Mouse (Mus musculus): ENCODE data around the gene Ccnd3. TPM values are rescaled to one million over a fixed set of nuclear protein-coding genes. Genes with fewer than 3 reads are reported as not detected.
"Not testable (repeated sequence)": the region's sequence is repeated elsewhere in the genome, so short reads cannot be mapped to it uniquely, and the experiment has no call there.

Ccnd3 gene
- polyA plus RNA-seq, 1 experiment, result 89.1 TPM

DNA sequence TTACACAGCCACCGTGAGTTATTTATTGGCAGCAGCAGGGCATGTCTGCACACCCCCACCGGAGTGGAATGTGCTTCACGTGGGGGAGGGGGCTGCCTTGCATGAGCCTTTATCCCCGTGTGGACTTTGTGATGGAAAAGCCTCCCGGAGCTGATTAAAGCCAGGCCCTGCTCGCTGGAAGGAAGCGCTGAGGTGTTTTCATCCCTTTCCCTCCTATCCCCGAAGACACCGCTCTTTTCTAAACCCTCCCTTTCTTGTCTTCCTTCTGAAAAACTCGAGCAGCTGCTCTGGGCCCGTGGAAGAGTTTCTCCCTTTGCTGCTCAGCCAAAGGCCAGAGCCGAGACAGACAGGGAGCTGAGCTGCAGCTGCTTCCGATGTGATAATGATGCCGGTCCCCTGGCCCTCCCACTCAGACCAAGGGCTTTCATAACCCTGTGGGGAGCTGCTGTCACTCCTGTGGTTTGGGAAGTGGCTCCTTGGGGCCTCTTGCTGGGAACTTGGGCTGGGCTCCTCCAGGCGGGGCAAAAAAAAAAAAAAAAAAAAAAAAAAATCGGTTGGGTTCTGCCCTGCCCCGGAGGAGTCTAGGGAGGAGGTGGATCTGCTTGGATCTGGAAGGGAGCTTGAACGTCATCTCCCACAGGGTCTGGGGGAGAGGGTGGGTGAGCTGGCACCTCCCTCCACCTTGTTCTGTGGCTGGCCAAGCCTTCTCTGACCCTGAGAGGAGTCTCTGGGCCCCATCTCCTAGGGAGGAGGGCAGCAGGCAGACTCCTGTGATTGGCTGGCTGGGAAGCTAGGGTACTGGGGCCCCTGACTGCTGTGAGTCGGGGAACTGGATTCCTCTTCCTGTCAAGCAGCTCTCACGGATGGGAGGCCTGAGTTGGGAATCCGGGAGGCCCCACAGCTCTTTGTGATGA is 90.7 kb downstream of the Ccnd3 start:
- no peak for TF ChIP-seq CTCF (IDR thresholded peaks at IDR 0.05; ENCODE audit: low read depth, low read length)
- peaks cover 32% of the 10 kb centered on the region for H3K4me1 ChIP-seq (ENCODE audit: control insufficient read depth, insufficient read depth, low read length)
- peak overlapping the region; percentile 31 for H3K27ac ChIP-seq (ENCODE audit: insufficient read depth, low read depth, low read length)
- peak overlapping the region; percentile 97 for H3K4me3 ChIP-seq (ENCODE audit: insufficient read depth, low read length)

DNA sequence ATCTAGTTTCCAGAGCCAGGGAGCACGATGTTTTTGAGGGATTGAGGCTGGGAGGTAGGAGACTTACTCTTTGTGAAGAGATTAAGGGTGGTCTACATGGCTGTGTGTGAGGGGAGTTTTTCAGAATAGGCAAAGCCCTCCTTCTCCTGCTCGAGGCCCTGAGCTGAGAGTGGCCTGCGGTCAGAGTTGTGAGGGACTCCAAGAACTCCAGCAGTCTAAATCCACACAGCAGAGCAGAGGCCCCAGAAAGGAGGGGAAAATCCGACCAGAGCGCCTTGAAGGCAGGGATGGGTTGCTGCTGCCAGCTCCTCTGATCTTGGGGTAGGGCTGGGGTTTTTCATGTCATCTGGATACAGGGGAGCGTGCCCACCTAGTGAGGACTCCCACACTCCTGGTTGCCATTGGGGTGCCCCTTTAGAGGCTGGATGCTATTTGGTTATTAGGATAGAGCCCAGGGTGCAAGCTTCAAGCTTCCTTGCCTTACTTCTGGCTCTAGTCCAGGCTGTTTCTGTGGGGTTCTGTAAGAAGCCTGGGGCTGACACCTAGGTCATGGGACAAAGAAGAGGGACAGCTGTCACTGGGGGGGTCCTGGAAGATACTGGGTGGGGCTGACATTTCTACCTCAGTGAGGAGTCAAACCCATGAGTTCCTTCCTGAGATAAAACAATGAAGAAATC is 91.4 kb downstream of the Ccnd3 start:
- H3K27ac ChIP-seq (ENCODE audit: insufficient read depth, low read depth, low read length), result no peak overlapping the region
- H3K4me1 ChIP-seq (ENCODE audit: control insufficient read depth, insufficient read depth, low read length), result peaks cover 36% of the 10 kb centered on the region
- TF ChIP-seq CTCF (IDR thresholded peaks at IDR 0.05; ENCODE audit: low read depth, low read length) (no peak), POLR2A (IDR thresholded peaks at IDR 0.05; ENCODE audit: borderline replicate concordance, low read depth, low read length) (no peak)
- H3K4me3 ChIP-seq (ENCODE audit: insufficient read depth, low read length), result no peak overlapping the region

GRCm38 (mm10) chr17:47596839-47597164 is 92.0 kb downstream of the Ccnd3 start:
- Histone ChIP-seq H3K27ac (ENCODE audit: insufficient read depth, low read depth, low read length) (no peak overlapping the region), H3K4me3 (ENCODE audit: insufficient read depth, low read length) (no peak overlapping the region), H3K4me1 (ENCODE audit: control insufficient read depth, insufficient read depth, low read length) (peaks cover 36% of the 10 kb centered on the region)
- TF ChIP-seq POLR2A (IDR thresholded peaks at IDR 0.05; ENCODE audit: borderline replicate concordance, low read depth, low read length) (no peak), CTCF (IDR thresholded peaks at IDR 0.05; ENCODE audit: low read depth, low read length) (no peak)

GRCm38 (mm10) chr17:47597261-47597660 is 92.4 kb downstream of the Ccnd3 start:
- TF ChIP-seq POLR2A (IDR thresholded peaks at IDR 0.05; ENCODE audit: borderline replicate concordance, low read depth, low read length), result no peak
- TF ChIP-seq CTCF (IDR thresholded peaks at IDR 0.05; ENCODE audit: low read depth, low read length), result no peak
- Histone ChIP-seq H3K4me3 (ENCODE audit: insufficient read depth, low read length) (no peak overlapping the region), H3K27ac (ENCODE audit: insufficient read depth, low read depth, low read length) (no peak overlapping the region), H3K4me1 (ENCODE audit: control insufficient read depth, insufficient read depth, low read length) (peaks cover 36% of the 10 kb centered on the region)

DNA sequence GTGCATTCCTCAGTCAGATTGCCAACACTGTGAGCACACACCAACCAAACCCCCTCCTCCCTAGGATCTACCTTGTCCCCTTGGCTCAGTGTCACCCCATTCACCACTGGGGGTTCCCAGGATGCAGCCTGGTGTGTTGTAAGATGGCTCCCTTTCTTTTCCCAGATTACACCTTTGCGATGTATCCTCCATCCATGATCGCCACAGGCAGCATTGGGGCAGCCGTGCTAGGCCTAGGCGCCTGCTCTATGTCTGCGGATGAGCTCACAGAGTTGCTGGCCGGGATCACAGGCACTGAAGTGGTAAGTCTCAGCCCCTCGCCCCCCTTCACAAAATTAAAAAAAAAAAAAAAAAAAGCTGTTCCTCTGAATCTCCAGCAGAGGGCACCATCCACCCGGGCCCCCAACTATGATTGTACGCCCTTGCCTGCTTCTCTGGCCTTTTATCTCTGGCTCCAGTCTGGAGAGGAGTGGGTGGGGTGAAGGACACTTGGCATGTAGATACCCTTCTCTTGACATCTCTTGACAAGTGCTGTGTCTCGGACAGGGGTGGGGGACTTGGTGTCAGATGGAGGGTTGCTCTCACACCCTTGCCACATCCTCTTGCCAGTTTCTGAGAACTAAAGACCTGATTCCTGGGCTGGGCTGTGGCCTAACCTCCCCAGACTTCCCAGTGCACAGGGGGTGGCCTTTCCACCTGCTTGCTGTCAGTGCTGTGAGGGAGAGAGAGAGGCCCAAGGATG is 93.2 kb downstream of the Ccnd3 start:
- peaks cover 31% of the 10 kb centered on the region for H3K4me1 ChIP-seq (ENCODE audit: control insufficient read depth, insufficient read depth, low read length)
- no peak overlapping the region for H3K4me3 ChIP-seq (ENCODE audit: insufficient read depth, low read length)
- no peak overlapping the region for H3K27ac ChIP-seq (ENCODE audit: insufficient read depth, low read depth, low read length)
- TF ChIP-seq CTCF (IDR thresholded peaks at IDR 0.05; ENCODE audit: low read depth, low read length) (peak; percentile 81), POLR2A (IDR thresholded peaks at IDR 0.05; ENCODE audit: borderline replicate concordance, low read depth, low read length) (no peak)

DNA sequence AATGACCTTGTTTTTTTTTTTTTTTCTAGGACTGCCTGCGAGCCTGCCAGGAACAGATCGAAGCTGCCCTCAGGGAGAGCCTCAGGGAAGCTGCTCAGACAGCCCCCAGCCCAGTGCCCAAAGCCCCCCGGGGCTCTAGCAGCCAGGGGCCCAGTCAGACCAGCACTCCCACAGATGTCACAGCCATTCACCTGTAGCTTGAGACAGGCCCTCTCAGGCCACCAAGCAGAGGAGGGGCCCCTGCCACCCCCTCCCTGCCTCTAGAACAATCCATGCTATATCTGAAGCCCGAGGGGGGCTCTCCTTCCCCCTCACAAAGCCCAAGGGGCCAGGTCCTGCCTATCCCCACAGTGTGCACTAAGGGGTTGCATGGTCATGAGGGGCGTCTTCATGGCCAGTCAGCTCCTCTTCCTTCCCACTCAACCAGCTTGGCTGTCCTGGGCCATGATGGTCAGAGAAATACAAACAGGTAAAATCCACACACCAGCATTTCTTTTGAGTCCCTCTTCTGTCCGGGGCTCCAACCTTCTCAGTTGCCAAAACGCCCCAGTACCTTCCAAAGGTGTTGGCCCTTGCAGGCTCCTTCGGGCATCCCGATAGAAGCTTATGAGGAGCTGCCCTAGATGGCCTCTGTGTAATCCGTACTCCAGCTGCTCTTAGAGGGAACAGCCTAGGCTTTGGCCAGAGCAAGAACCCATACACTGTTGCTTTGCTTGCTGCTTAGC is 93.9 kb downstream of the Ccnd3 start:
- H3K4me3 ChIP-seq (ENCODE audit: insufficient read depth, low read length), result not testable (repeated sequence)
- H3K4me1 ChIP-seq (ENCODE audit: control insufficient read depth, insufficient read depth, low read length), result peaks cover 31% of the 10 kb centered on the region

GRCm38 (mm10) chr17:47599511-47600297 is 94.9 kb downstream of the Ccnd3 start:
- TF ChIP-seq CTCF (IDR thresholded peaks at IDR 0.05; ENCODE audit: low read depth, low read length), result no peak
- TF ChIP-seq POLR2A (IDR thresholded peaks at IDR 0.05; ENCODE audit: borderline replicate concordance, low read depth, low read length), result no peak
- peaks cover 31% of the 10 kb centered on the region for H3K4me1 ChIP-seq (ENCODE audit: control insufficient read depth, insufficient read depth, low read length)
- H3K4me3 ChIP-seq (ENCODE audit: insufficient read depth, low read length), result no peak overlapping the region
- peak overlapping the region; percentile 50 for H3K27ac ChIP-seq (ENCODE audit: insufficient read depth, low read depth, low read length)

More for the DNA sequence above, 93.9 kb downstream of the Ccnd3 start:
- not testable (repeated sequence) for H3K27ac ChIP-seq (ENCODE audit: insufficient read depth, low read depth, low read length)

DNA sequence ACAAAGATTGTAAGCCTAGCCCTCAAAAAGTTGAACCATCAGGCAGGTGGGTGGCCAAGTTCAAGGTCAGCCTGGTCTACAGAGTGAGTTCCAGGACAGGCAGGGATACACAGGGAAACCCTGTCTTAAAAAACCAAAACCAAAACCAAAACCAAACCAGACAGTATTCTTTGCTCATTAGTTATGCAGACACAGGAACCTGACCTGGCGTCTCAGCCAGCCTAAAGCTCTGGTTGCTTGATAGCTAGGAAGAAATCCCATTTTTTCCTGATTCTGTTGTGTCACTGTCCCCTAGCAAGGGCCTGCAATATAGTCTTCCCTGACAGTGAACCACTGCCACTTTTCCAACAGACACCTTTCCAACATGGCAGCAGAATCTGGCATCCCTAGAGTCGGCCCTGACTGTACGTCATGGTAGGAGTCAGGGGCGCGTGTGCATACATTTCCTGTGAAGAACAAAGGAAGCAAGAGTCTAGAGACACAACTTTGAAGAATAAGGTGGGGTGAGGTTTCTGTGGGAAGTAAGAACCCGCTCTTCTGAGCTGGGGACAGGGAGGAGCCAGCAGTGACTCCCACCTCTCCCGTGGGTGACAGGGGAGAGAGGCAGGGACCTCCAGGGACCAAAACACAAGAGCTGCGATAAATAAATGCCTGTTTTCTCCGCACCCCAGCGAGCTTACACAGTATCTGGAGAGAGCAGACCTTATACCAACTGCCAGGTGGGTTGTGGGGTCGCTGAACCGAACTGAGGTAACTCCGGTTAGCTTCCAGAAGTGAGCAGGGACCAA is 95.9 kb downstream of the Ccnd3 start:
- no peak overlapping the region for H3K4me3 ChIP-seq (ENCODE audit: insufficient read depth, low read length)
- peaks cover 27% of the 10 kb centered on the region for H3K4me1 ChIP-seq (ENCODE audit: control insufficient read depth, insufficient read depth, low read length)

More for the DNA sequence above, 95.9 kb downstream of the Ccnd3 start:
- peak overlapping the region; percentile 43 for H3K27ac ChIP-seq (ENCODE audit: insufficient read depth, low read depth, low read length)
- TF ChIP-seq CTCF (IDR thresholded peaks at IDR 0.05; ENCODE audit: low read depth, low read length) (no peak), POLR2A (IDR thresholded peaks at IDR 0.05; ENCODE audit: borderline replicate concordance, low read depth, low read length) (no peak)
